Mouse (Mus musculus): ENCODE measurements at regions not wholly inside any gene's neighbourhood (a gene's known extent, or its start where the extent isn't known, plus 50 kb on each side); places are given as distances from the start of the nearest gene placed in this dataset.

- no peaks in the 10 kb centered on the region for H3K27me3 ChIP-seq (ENCODE audit: control insufficient read depth in 1 of 2, insufficient read depth in 2 of 2, low read length in 2 of 2)
- H3K27ac ChIP-seq (ENCODE audit: control insufficient read depth, low read depth, low read length) = no peak overlapping the region
- no peaks in the 10 kb centered on the region for H3K9me3 ChIP-seq (replicated peaks; ENCODE audit: insufficient read depth, low read length)
- no peaks in the 10 kb centered on the region for H3K79me2 ChIP-seq (ENCODE audit: control insufficient read depth, insufficient read depth, low read length, poor library complexity)
- H3K36me3 ChIP-seq (ENCODE audit: control insufficient read depth in 1 of 2, insufficient read depth in 2 of 2, low read length in 2 of 2) = no peaks in the 10 kb centered on the region
- TF ChIP-seq MEF2A (IDR thresholded peaks at IDR 0.05; ENCODE audit: extremely low read depth, insufficient replicate concordance, low read depth, low read length, poor library complexity, severe bottlenecking) (no peak), SIN3A (IDR thresholded peaks at IDR 0.05; ENCODE audit: low read length) (no peak), ZC3H11A (IDR thresholded peaks at IDR 0.05; ENCODE audit: low read depth, low read length) (no peak), TCF12 (IDR thresholded peaks at IDR 0.05; ENCODE audit: low read depth, low read length) (no peak), POLR2AphosphoS2 (IDR thresholded peaks at IDR 0.05; ENCODE audit: low read length) (no peak), ZNF384 (IDR thresholded peaks at IDR 0.05; ENCODE audit: low read depth, low read length) (no peak), EP300 (IDR thresholded peaks at IDR 0.05; ENCODE audit: low read depth in 1 of 2, low read length in 2 of 2) (no peak), SMC3 (IDR thresholded peaks at IDR 0.05; ENCODE audit: low read depth, low read length) (no peak), RCOR1 (IDR thresholded peaks at IDR 0.05; ENCODE audit: low read depth, low read length) (no peak), CHD1 (IDR thresholded peaks at IDR 0.05; ENCODE audit: low read depth, low read length) (no peak), GATA1 (IDR thresholded peaks at IDR 0.05; ENCODE audit: low read depth, low read length) (no peak), TAL1 (IDR thresholded peaks at IDR 0.05; ENCODE audit: low read length) (no peak), ETS1 (IDR thresholded peaks at IDR 0.05; ENCODE audit: low read depth, low read length) (no peak), GABPA (IDR thresholded peaks at IDR 0.05; ENCODE audit: low read depth, low read length) (no peak), MXI1 (IDR thresholded peaks at IDR 0.05; ENCODE audit: low read depth, low read length) (no peak), KAT2A (conservative IDR thresholded peaks at IDR 0.05; ENCODE audit: low read depth, low read length) (no peak)
- DNase-seq (ENCODE audit: low read depth, low spot score) = no peak
- H3K4me1 ChIP-seq (ENCODE audit: control insufficient read depth in 1 of 2, insufficient read depth in 2 of 2, low read length in 2 of 2) = no peaks in the 10 kb centered on the region
- H3K4me3 ChIP-seq (ENCODE audit: control insufficient read depth in 1 of 2, insufficient read depth in 1 of 2, low read depth in 2 of 2, low read length in 2 of 2) = no peak overlapping the region
- H3K9ac ChIP-seq (ENCODE audit: control insufficient read depth, low read depth, low read length, poor library complexity, severe bottlenecking) = no peak overlapping the region
These were observed 117.7 kb upstream of the Jun start for GRCm38 (mm10) chr4:95169702-95170101.

- Histone ChIP-seq H3K27me3 (ENCODE audit: control insufficient read depth in 1 of 2, insufficient read depth in 2 of 2, low read length in 2 of 2) (no peaks in the 10 kb centered on the region), H3K79me2 (ENCODE audit: control insufficient read depth, insufficient read depth, low read length, poor library complexity) (no peaks in the 10 kb centered on the region), H3K27ac (ENCODE audit: control insufficient read depth, low read depth, low read length) (no peak overlapping the region), H3K36me3 (ENCODE audit: control insufficient read depth in 1 of 2, insufficient read depth in 2 of 2, low read length in 2 of 2) (no peaks in the 10 kb centered on the region), H3K4me3 (ENCODE audit: control insufficient read depth in 1 of 2, insufficient read depth in 1 of 2, low read depth in 2 of 2, low read length in 2 of 2) (no peak overlapping the region), H3K9me3 (replicated peaks; ENCODE audit: insufficient read depth, low read length) (no peaks in the 10 kb centered on the region), H3K9ac (ENCODE audit: control insufficient read depth, low read depth, low read length, poor library complexity, severe bottlenecking) (no peak overlapping the region), H3K4me1 (ENCODE audit: control insufficient read depth in 1 of 2, insufficient read depth in 2 of 2, low read length in 2 of 2) (no peaks in the 10 kb centered on the region)
- TF ChIP-seq NRF1 (IDR thresholded peaks at IDR 0.05; ENCODE audit: insufficient read depth, low read depth, low read length, poor library complexity, severe bottlenecking) (no peak), NELFE (IDR thresholded peaks at IDR 0.05; ENCODE audit: low read depth, low read length) (no peak), TCF12 (IDR thresholded peaks at IDR 0.05; ENCODE audit: low read depth, low read length) (no peak), MYC (IDR thresholded peaks at IDR 0.05; ENCODE audit: low read depth, low read length) (no peak), E2F4 (IDR thresholded peaks at IDR 0.05; ENCODE audit: borderline replicate concordance, low read depth, low read length) (no peak), CHD1 (IDR thresholded peaks at IDR 0.05; ENCODE audit: low read depth, low read length) (no peak), MAZ (IDR thresholded peaks at IDR 0.05; ENCODE audit: low read depth, low read length) (no peak), EP300 (IDR thresholded peaks at IDR 0.05; ENCODE audit: low read depth in 1 of 2, low read length in 2 of 2) (no peak), KAT2A (conservative IDR thresholded peaks at IDR 0.05; ENCODE audit: low read depth, low read length) (no peak), GABPA (IDR thresholded peaks at IDR 0.05; ENCODE audit: low read depth, low read length) (no peak), ZNF384 (IDR thresholded peaks at IDR 0.05; ENCODE audit: low read depth, low read length) (no peak), USF2 (IDR thresholded peaks at IDR 0.05; ENCODE audit: borderline replicate concordance in 1 of 2, insufficient read depth in 1 of 2, low read depth in 1 of 2, low read length in 2 of 2) (no peak), RCOR1 (IDR thresholded peaks at IDR 0.05; ENCODE audit: low read depth, low read length) (no peak), RAD21 (IDR thresholded peaks at IDR 0.05; ENCODE audit: low read depth, low read length) (no peak), MAFK (IDR thresholded peaks at IDR 0.05; ENCODE audit: borderline replicate concordance, low read depth, low read length) (no peak), TBP (IDR thresholded peaks at IDR 0.05; ENCODE audit: low read depth, low read length) (no peak), TAL1 (IDR thresholded peaks at IDR 0.05; ENCODE audit: low read length) (no peak), MYB (IDR thresholded peaks at IDR 0.05; ENCODE audit: low read depth, low read length) (no peak)
- no peak for DNase-seq (ENCODE audit: low read depth, low spot score)
These were observed 125.7 kb upstream of the Jun start for GRCm38 (mm10) chr4:95177753-95178152.
